Mouse (Mus musculus): ENCODE measurements around the gene Il10. TPM values are rescaled to one million over a fixed set of nuclear protein-coding genes. Genes with fewer than 3 reads are reported as not detected.

Gene Il10
- total and polyA plus RNA-seq, 3 experiments, result not detected

- no peaks in the 10 kb centered on the region for H3K79me2 ChIP-seq (replicated peaks; ENCODE audit: control insufficient read depth, insufficient read depth, low read length)
- no peak for TF ChIP-seq POLR2A (IDR thresholded peaks at IDR 0.05; ENCODE audit: insufficient read depth, low read depth, low read length)
- no peak for TF ChIP-seq EP300 (IDR thresholded peaks at IDR 0.05; ENCODE audit: insufficient read depth, low read depth, low read length)
- TF ChIP-seq CTCF (IDR thresholded peaks at IDR 0.05), result no peak
- H3K36me3 ChIP-seq (ENCODE audit: control insufficient read depth, insufficient read depth, low read length), result no peaks in the 10 kb centered on the region
- H3K9ac ChIP-seq (ENCODE audit: low read depth, low read length), result no peak overlapping the region
- no peak overlapping the region for H3K4me3 ChIP-seq
- WGBS, result 57% methylated on average over 17 of the region's 17 CpGs
- H3K27ac ChIP-seq, result no peak overlapping the region
- H3K27me3 ChIP-seq (ENCODE audit: control insufficient read depth, insufficient read depth, low read length), result no peaks in the 10 kb centered on the region
- intact Hi-C loops (cut with DNase I), result no loop called here
- H3K4me1 ChIP-seq (ENCODE audit: control insufficient read depth, insufficient read depth, low read length), result no peaks in the 10 kb centered on the region
- no peak for DNase-seq
Observed at GRCm38 (mm10) chr1:131010201-131011153, 9.2 kb upstream of the Il10 start.

GRCm38 (mm10) chr1:131012494-131012893, 7.2 kb upstream of the Il10 start:
- WGBS, result 92% methylated on average over 8 of the region's 8 CpGs

GRCm38 (mm10) chr1:131013926-131014325, 5.7 kb upstream of the Il10 start:
- Histone ChIP-seq H3K9ac (ENCODE audit: low read depth, low read length) (no peak overlapping the region), H3K4me3 (no peak overlapping the region), H3K4me1 (ENCODE audit: control insufficient read depth, insufficient read depth, low read length) (no peaks in the 10 kb centered on the region), H3K27ac (no peak overlapping the region), H3K36me3 (ENCODE audit: control insufficient read depth, insufficient read depth, low read length) (no peaks in the 10 kb centered on the region), H3K27me3 (ENCODE audit: control insufficient read depth, insufficient read depth, low read length) (no peaks in the 10 kb centered on the region), H3K79me2 (replicated peaks; ENCODE audit: control insufficient read depth, insufficient read depth, low read length) (no peaks in the 10 kb centered on the region)
- TF ChIP-seq EP300 (IDR thresholded peaks at IDR 0.05; ENCODE audit: insufficient read depth, low read depth, low read length) (no peak), POLR2A (IDR thresholded peaks at IDR 0.05; ENCODE audit: insufficient read depth, low read depth, low read length) (no peak), CTCF (IDR thresholded peaks at IDR 0.05) (no peak)
- intact Hi-C loops (cut with DNase I), result no loop called here
- WGBS, result 84% methylated on average over 5 of the region's 5 CpGs
- no peak for DNase-seq

More at GRCm38 (mm10) chr1:131012494-131012893, 7.2 kb upstream of the Il10 start:
- Histone ChIP-seq H3K4me1 (ENCODE audit: control insufficient read depth, insufficient read depth, low read length) (no peaks in the 10 kb centered on the region), H3K79me2 (replicated peaks; ENCODE audit: control insufficient read depth, insufficient read depth, low read length) (no peaks in the 10 kb centered on the region), H3K27me3 (ENCODE audit: control insufficient read depth, insufficient read depth, low read length) (no peaks in the 10 kb centered on the region), H3K36me3 (ENCODE audit: control insufficient read depth, insufficient read depth, low read length) (no peaks in the 10 kb centered on the region), H3K27ac (no peak overlapping the region), H3K9ac (ENCODE audit: low read depth, low read length) (no peak overlapping the region), H3K4me3 (no peak overlapping the region)
- intact Hi-C loops (cut with DNase I), result no loop called here
- DNase-seq, result no peak
- no peak for TF ChIP-seq CTCF (IDR thresholded peaks at IDR 0.05)
- TF ChIP-seq EP300 (IDR thresholded peaks at IDR 0.05; ENCODE audit: insufficient read depth, low read depth, low read length), result no peak
- no peak for TF ChIP-seq POLR2A (IDR thresholded peaks at IDR 0.05; ENCODE audit: insufficient read depth, low read depth, low read length)

- no peak overlapping the region for H3K9ac ChIP-seq (ENCODE audit: low read depth, low read length)
- no peaks in the 10 kb centered on the region for H3K79me2 ChIP-seq (replicated peaks; ENCODE audit: control insufficient read depth, insufficient read depth, low read length)
- TF ChIP-seq POLR2A (IDR thresholded peaks at IDR 0.05; ENCODE audit: insufficient read depth, low read depth, low read length) (no peak), EP300 (IDR thresholded peaks at IDR 0.05; ENCODE audit: insufficient read depth, low read depth, low read length) (no peak), CTCF (IDR thresholded peaks at IDR 0.05) (no peak)
- H3K27ac ChIP-seq, result no peak overlapping the region
- intact Hi-C loops (cut with DNase I), result no loop called here
- no peak for DNase-seq
- H3K4me3 ChIP-seq, result no peak overlapping the region
- no peaks in the 10 kb centered on the region for H3K4me1 ChIP-seq (ENCODE audit: control insufficient read depth, insufficient read depth, low read length)
- 80% methylated on average over 6 of the region's 6 CpGs for WGBS
- no peaks in the 10 kb centered on the region for H3K36me3 ChIP-seq (ENCODE audit: control insufficient read depth, insufficient read depth, low read length)
- H3K27me3 ChIP-seq (ENCODE audit: control insufficient read depth, insufficient read depth, low read length), result no peaks in the 10 kb centered on the region
Observed at GRCm38 (mm10) chr1:131015281-131015680, 4.4 kb upstream of the Il10 start.

GRCm38 (mm10) chr1:131015879-131016278, 3.8 kb upstream of the Il10 start:
- Histone ChIP-seq H3K9ac (ENCODE audit: low read depth, low read length) (no peak overlapping the region), H3K27me3 (ENCODE audit: control insufficient read depth, insufficient read depth, low read length) (no peaks in the 10 kb centered on the region), H3K4me1 (ENCODE audit: control insufficient read depth, insufficient read depth, low read length) (no peaks in the 10 kb centered on the region), H3K79me2 (replicated peaks; ENCODE audit: control insufficient read depth, insufficient read depth, low read length) (no peaks in the 10 kb centered on the region), H3K36me3 (ENCODE audit: control insufficient read depth, insufficient read depth, low read length) (no peaks in the 10 kb centered on the region), H3K4me3 (no peak overlapping the region), H3K27ac (no peak overlapping the region)
- intact Hi-C loops (cut with DNase I), result no loop called here
- no peak for DNase-seq
- TF ChIP-seq EP300 (IDR thresholded peaks at IDR 0.05; ENCODE audit: insufficient read depth, low read depth, low read length), result no peak
- TF ChIP-seq POLR2A (IDR thresholded peaks at IDR 0.05; ENCODE audit: insufficient read depth, low read depth, low read length), result no peak
- TF ChIP-seq CTCF (IDR thresholded peaks at IDR 0.05), result no peak
- 91% methylated on average over 7 of the region's 7 CpGs for WGBS

Data from heart, adult 2 months (tissue).